Mouse (Mus musculus) cortical plate, adult 2 months (tissue): Measurements from ENCODE around the gene Iqck.

Experiments
- CTCF ChIP-seq: fragments of 200-500 bp; IDR thresholded peaks from 2 replicates; pipeline ENCODE4 v1.5.1; 2011; ENCODE audit warnings: mild to moderate bottlenecking, control low read depth, low read length; ENCODE audit not compliant: insufficient read depth; ENCODE audit errors: extremely low read depth
- POLR2A ChIP-seq: fragments of 200-500 bp; IDR thresholded peaks from 2 replicates; pipeline ENCODE4 v1.6.1; 2011; ENCODE audit warnings: mild to moderate bottlenecking, low read length, control low read depth; ENCODE audit not compliant: insufficient read depth; ENCODE audit errors: extremely low read depth

GRCm38 (mm10) chr7:118925547-118925946 is 70.0 kb downstream of the Iqck start:
- TF ChIP-seq POLR2A, result no peak
- TF ChIP-seq CTCF, result no peak
